Mouse (Mus musculus) MN1 (cell line): ENCODE data around the gene Clic1.
"Not testable (repeated sequence)": the region's sequence is repeated elsewhere in the genome, so short reads cannot be mapped to it uniquely, and the experiment has no call there.

ENCODE experiments used
- DNase-seq: peaks from one replicate; pipeline ENCODE4 v3.0.0-alpha.2; 2016; ENCODE audit warnings: low spot score

The Clic1 gene

DNA sequence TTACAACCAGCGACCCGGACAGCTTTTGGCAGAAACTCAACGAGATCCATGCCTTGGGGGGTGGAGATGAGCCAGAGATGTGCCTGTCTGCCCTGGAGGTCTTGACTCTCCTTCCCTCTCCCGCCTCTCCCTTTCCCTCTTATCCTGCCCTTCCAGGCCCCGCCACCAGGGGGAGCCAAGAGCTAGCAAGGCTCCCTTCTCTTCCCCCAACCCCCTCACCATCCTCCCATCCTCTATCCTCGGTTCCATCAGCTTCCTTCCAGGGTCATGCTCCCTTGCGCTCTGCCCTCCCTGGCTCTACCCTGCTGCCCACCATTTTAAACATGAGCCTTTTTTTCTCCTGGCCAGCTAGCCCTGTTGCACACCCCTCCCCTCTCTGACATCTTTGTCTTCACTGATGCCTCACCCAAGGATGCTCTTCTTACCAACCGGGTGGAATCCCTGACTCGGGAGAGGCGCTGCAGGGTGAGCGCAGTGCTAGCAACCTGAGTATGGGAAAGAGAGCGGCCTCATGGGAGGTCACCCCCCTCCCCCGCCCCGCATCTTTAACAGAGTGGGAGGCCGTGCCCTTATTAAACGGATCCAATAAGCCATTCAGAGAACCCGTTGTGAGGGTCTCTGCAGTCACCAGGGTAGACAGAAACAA is 28.5 kb upstream of the Clic1 start:
- peak; percentile 89 for DNase-seq

GRCm38 (mm10) chr17:35021842-35022477 is 27.8 kb upstream of the Clic1 start:
- peak; percentile 55 for DNase-seq

- DNase-seq = no peak
Measured at GRCm38 (mm10) chr17:35022541-35023060, 27.2 kb upstream of the Clic1 start.

- DNase-seq = no peak
Measured at GRCm38 (mm10) chr17:35023221-35023620, 26.5 kb upstream of the Clic1 start.

- no peak for DNase-seq
Measured at GRCm38 (mm10) chr17:35023756-35024155, 26.0 kb upstream of the Clic1 start.

- DNase-seq = no peak
Measured at GRCm38 (mm10) chr17:35024261-35024660, 25.5 kb upstream of the Clic1 start.

DNA sequence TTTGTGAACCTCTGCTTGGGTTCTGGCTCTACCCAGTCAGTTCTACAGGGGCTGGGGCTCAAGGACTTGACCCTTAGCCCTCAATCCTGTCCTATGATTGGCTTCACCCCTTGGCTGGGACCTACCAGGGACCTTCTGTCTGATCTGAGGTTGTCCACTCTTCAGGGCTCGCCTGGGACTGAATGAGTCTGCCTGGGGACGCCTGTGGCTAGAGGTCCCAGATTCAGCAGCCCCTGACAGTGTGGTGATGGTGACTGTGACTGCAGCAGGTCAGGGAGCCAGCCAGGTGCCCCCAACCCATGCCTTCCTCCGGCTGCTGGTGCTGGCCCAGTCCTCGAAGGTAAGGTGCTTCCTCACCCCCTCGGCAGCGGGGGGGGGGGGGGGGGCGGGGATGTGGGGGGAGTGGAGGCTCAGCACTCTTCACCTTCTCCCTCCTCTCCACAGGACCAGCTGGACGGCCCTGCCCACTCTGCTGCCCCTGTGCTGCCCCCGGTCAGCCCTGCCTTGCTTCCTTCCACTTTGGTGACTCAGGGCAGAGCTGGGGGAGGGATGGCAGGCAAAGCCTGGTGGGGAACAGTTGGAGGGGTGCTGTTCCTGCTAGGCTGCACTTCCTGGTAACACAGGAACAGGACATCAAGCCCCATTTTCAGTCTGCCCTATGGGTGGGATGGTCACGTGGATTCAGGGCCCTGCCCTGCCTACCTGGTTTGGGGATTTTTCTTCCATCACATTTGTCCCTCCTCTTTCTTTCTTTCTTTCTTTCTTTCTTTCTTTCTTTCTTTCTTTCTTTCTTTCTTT is 24.9 kb upstream of the Clic1 start:
- DNase-seq = no peak

- no peak for DNase-seq
Measured at GRCm38 (mm10) chr17:35026206-35026605, 23.6 kb upstream of the Clic1 start.

DNA sequence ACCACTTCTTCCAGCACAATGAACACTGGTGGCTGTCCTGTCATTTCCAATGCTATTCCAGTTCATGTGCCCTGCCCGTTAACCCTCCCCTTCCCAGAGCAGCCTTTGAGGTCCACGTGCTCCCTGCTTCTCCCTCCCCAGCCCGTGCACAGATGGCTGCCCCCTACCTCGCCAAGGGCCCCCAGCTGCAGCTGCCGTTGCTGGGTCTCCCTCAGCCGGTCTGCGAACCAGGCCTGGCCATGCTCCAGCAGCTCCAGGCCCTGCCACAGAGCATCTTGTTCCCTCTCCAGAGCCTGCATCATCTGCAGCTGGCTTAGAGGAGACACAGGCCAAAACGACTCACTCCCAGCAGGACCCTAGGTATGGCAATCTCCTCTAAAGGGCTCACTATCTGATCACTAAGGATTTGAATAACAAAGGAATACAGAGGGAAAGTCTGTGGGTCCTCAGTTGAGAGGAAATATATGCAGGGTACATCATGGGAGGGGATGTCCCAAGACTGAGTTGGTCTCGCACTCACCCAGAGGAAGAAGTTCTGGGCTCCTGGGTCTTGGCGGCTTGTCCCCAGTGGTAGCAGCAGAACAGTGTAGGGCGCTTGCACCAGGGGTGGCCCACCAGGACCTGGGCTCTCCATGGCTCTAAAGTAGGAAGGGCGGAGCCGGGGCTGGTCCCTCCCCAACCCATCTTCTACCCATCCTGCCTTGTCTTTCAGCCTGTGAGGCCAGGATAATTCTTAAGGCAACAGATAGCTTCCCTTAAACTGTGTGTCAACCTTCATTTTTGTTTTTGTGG is 22.3 kb upstream of the Clic1 start, which contains the start of gene Sapcd1:
Gene Sapcd1 (minus strand): TSS at position 740 of the 792 bp plus-strand sequence.
- DNase-seq = peak; percentile 63

GRCm38 (mm10) chr17:35028315-35028714 is 21.5 kb upstream of the Clic1 start:
- no peak for DNase-seq

- no peak for DNase-seq
Measured at GRCm38 (mm10) chr17:35029691-35030532, 19.9 kb upstream of the Clic1 start.

DNA sequence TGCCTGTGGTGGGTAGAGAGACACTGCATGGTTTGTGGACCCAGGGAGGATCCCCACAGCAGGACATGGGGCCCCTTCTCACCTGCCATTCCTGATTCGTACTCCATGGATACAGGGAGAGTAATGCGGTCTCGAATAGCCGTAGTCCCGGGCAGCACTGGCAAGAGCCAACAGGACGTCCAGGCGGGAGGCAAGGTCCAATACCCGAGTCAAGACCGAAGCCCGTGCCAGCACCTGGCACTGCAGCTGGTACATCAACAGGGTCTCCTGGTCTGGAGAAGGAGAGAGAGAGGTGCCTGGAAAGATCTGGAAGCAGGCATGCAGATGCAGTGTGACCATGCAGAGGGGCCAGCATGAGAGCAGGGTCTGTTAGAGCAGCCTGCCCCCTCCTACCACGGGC is 18.5 kb upstream of the Clic1 start:
- no peak for DNase-seq

- no peak for DNase-seq
Measured at GRCm38 (mm10) chr17:35031880-35032279, 17.9 kb upstream of the Clic1 start.

- no peak for DNase-seq
Measured at GRCm38 (mm10) chr17:35032323-35032870, 17.4 kb upstream of the Clic1 start.

DNA sequence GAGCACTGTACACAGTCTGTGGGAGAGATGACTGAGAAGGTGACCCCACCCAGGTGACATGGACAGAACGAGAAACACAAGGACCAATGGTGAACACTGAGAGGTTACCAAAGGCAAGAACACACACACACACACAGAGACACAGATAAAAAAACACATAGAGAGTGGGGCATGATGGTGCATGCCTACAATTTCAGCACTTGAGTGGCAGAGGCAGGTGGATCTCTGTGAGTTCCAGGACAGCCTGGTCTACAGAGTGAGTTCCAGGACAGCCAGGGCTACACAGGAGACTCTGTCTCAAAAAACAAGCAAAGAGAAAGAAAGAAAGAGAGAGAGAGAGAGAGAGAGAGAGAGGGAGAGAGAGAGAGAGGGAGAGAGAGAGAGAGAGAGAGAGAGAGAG is 16.1 kb upstream of the Clic1 start:
- DNase-seq = not testable (repeated sequence)

DNA sequence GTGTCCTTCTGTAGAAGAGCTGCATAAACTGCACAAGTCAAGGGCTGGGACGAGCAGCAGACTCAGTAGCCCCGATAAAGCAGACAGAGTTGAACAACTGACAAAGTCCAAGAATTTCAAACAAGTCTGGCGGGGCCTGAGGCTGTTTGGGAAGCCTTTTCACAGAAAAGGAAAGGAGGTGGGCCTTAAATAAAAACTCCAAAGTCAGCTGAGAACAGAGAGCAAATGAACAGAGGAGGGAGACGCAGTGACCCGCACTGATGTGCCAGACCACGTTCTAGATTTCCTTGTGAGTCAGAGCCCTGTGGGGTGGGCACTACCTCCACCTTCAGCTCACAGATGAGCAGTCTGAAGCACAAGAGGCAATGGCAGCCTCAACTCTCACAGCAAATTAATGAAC is 14.9 kb upstream of the Clic1 start:
- DNase-seq = no peak

GRCm38 (mm10) chr17:35039121-35039873 is 10.5 kb upstream of the Clic1 start:
- no peak for DNase-seq

- DNase-seq = no peak
Measured at GRCm38 (mm10) chr17:35043794-35044193, 6.0 kb upstream of the Clic1 start.

GRCm38 (mm10) chr17:35044904-35045806 is 4.6 kb upstream of the Clic1 start:
- DNase-seq = no peak
